Mouse (Mus musculus): Measurements from ENCODE around the gene Hnrnpdl. TPM values are rescaled to one million over a fixed set of nuclear protein-coding genes. Genes with fewer than 3 reads are reported as not detected.

Gene Hnrnpdl
- 151 and 224 TPM in 2 replicates for polyA plus RNA-seq (2012; ENCODE audit: low replicate concordance)

DNA sequence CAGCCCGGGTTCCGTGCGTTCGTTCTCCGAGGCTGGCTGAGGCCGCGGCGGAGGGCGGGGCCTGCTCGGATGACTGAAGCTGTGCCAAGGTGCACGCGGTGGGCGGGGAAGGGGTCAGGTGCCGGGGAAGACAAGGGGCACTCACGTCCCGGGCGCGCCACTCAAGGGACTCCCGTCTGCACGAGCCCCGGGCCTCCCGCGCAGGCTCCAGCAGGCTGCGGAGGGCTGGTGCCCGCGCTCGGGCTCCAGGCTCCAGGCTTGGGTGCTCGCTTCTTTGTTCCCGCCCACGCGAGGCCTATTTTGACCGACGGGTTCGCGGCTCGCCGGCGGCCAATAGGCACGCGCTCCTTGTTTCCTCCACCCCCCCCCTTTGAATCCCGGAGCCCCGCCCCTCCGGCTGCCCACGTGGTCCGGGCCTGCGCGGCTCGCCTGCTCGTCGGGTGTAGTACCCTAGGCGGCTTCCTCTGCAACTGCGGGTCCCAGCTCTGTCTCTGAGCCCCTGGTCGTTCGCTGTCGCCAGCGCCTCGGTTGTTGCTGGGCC is at the start of gene Hnrnpdl, which contains the start of gene Enoph1:
TSS of gene Hnrnpdl (minus strand) at position 63 of the 541 bp plus-strand sequence.
TSS of gene Enoph1 (plus strand) at position 384 of the 541 bp plus-strand sequence.

Other genes with a start within 250 kb of the Hnrnpdl start
- not detected in 2 replicates for gene Vamp9, start 133.4 kb downstream of the Hnrnpdl start, polyA plus RNA-seq (2012; ENCODE audit: low replicate concordance)
- 148 and 239 TPM in 2 replicates for gene Hnrnpd, start 60.7 kb downstream of the Hnrnpdl start, polyA plus RNA-seq (2012; ENCODE audit: low replicate concordance)
- gene 4930524J08Rik, start 60.6 kb downstream of the Hnrnpdl start, polyA plus RNA-seq (2012; ENCODE audit: low replicate concordance) = 1.9 and 2.5 TPM in 2 replicates
- gene Enoph1, start 321 bp upstream of the Hnrnpdl start, polyA plus RNA-seq (2012; ENCODE audit: low replicate concordance) = 13.4 and 13.5 TPM in 2 replicates
- 0.37 and 0.71 TPM in 2 replicates for gene Tmem150c, start 120.1 kb upstream of the Hnrnpdl start, polyA plus RNA-seq (2012; ENCODE audit: low replicate concordance)

Measured in hematopoietic multipotent progenitor cell, adult 10-12 weeks (in vitro differentiated cells).